Mouse (Mus musculus) liver, embryonic 14.5 days (tissue): Measurements from ENCODE around the gene Jade1. TPM values are rescaled to one million over a fixed set of nuclear protein-coding genes. Genes with fewer than 3 reads are reported as not detected.

ENCODE experiments used
- ATAC-seq: fragments of 200-750 bp; cut with Nextera tagmentation; 2 replicates; pipeline ENCODE4 v1.8.0; 2017; ENCODE audit warnings: moderate number of reproducible peaks, mild to moderate bottlenecking, moderate library complexity; ENCODE audit not compliant: insufficient read depth
- DNase-seq, 3 experiments: peaks; one replicate each; pipeline ENCODE4 v3.0.0-alpha.2; 2012 to 2013; ENCODE audit warnings: low read depth in 3 of 3, low spot score in 3 of 3
- H3K27ac ChIP-seq: fragments of 300-500 bp; sonication (generic); 2 replicates; pipeline ENCODE4 v1.5.1; 2014; ENCODE audit warnings: moderate library complexity, mild to moderate bottlenecking, control low read depth, inconsistent platforms
- H3K27me3 ChIP-seq: fragments of 300-500 bp; sonication (generic); 2 replicates; pipeline ENCODE4 v1.6.1; 2014; ENCODE audit warnings: mild to moderate bottlenecking, low read length, moderate library complexity; ENCODE audit not compliant: control insufficient read depth, insufficient read depth
- H3K36me3 ChIP-seq: fragments of 300-500 bp; sonication (generic); replicated peaks from 2 replicates; pipeline ENCODE4 v1.6.1; 2014; ENCODE audit warnings: low read depth; ENCODE audit not compliant: control insufficient read depth, insufficient read depth
- H3K4me1 ChIP-seq, 2 experiments: fragments of 200-500 bp in 1 of 2; fragments of 300-500 bp in 1 of 2; sonication (generic) in 1 of 2; replicated peaks; 2 replicates each; pipeline ENCODE4 v1.6.1; 2012 to 2014; ENCODE audit warnings: antibody characterized with exemption in 1 of 2, inconsistent platforms in 1 of 2, low read length in 1 of 2; ENCODE audit not compliant: control insufficient read depth in 2 of 2, insufficient read depth in 2 of 2
- H3K4me2 ChIP-seq: fragments of 300-500 bp; sonication (generic); 2 replicates; pipeline ENCODE4 v1.6.1; 2014; ENCODE audit warnings: low read depth, mild to moderate bottlenecking, control low read depth, moderate library complexity
- H3K4me3 ChIP-seq, 2 experiments: fragments of 200-500 bp in 1 of 2; fragments of 300-500 bp in 1 of 2; sonication (generic) in 1 of 2; 2 replicates each; pipeline ENCODE4 v1.5.1; 2012 to 2014; ENCODE audit warnings: low read depth in 2 of 2, low read length in 2 of 2, mild to moderate bottlenecking in 2 of 2, control low read depth in 1 of 2, inconsistent platforms in 1 of 2, moderate library complexity in 1 of 2; ENCODE audit not compliant: insufficient read depth in 1 of 2
- H3K9ac ChIP-seq: fragments of 300-500 bp; sonication (generic); replicated peaks from 2 replicates; pipeline ENCODE4 v1.6.1; 2014; ENCODE audit warnings: mild to moderate bottlenecking, control low read depth, moderate library complexity
- H3K9me3 ChIP-seq: fragments of 300-500 bp; sonication (generic); 2 replicates; pipeline ENCODE4 v1.6.1; 2016; ENCODE audit warnings: low read length, mixed read lengths; ENCODE audit not compliant: control insufficient read depth
- CTCF ChIP-seq: IDR thresholded peaks from 2 replicates; pipeline ENCODE4 v1.5.1; 2016; ENCODE audit warnings: antibody characterized with exemption, low read depth, control low read depth
- EP300 ChIP-seq: IDR thresholded peaks from 2 replicates; pipeline ENCODE4 v1.6.1; 2016; ENCODE audit warnings: antibody characterized with exemption, low read depth
- WGBS: fragments of 180-500 bp; shearing (Covaris S2); extraction: QIAGEN DNeasy Blood & Tissue Kit; methylation state at CpG from one replicate; pipeline ENCODE4 v1.1.7; 2014; ENCODE audit not compliant: insufficient replicate concordance; 5-methylcytosine and 5-hydroxymethylcytosine counted together
- polyA plus RNA-seq, 2 experiments: library from polyadenylated mRNA; depleted of rRNA in 1 of 2; stranded (reverse) in 1 of 2; unstranded in 1 of 2; fragments of >200 nt; fragmentation: Nextera tagmentation in 1 of 2; extraction: Ambion mirVana in 1 of 2; gene quantifications; 2 replicates each; pipeline versions ENCODE4 v1.2.1 to v1.2.3; 2012 to 2014

The Jade1 gene
- polyA plus RNA-seq, 2 experiments: 4.5 to 6.1 TPM

DNA sequence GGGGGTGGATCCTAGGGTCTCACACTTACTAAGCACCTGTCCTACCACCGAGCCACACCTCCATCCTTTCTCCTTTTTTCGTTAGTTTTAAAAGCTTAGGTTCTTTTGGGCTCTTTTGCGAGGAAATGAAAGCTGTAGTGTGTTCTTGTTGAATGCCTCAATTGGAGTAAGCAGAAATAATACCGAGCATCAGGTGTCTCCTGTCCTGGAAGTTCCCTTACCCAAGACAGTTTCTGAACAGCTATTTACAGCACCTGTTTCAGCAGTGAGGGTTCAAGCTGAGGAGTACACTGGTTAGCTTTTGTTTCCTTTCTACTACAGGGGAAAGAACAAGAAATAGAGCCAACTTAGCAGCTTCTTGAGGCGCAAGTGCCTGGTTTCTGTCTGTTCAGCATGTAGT lies 14.4 kb downstream of the Jade1 start:
- no peaks in the 10 kb centered on the region for H3K27me3 ChIP-seq
- no peak for TF ChIP-seq EP300
- TF ChIP-seq CTCF: no peak
- H3K9ac ChIP-seq: no peak overlapping the region
- no peak overlapping the region for H3K4me3 ChIP-seq
- no peaks in the 10 kb centered on the region for H3K36me3 ChIP-seq
- H3K4me2 ChIP-seq: no peak overlapping the region
- H3K4me1 ChIP-seq: peaks cover 8 to 30% of the 10 kb centered on the region in 2 experiments
- DNase-seq: no peak
- ATAC-seq: no peak
- WGBS: 72% methylated on average over 5 of the region's 5 CpGs
- H3K9me3 ChIP-seq: no peaks in the 10 kb centered on the region
- no peak overlapping the region for H3K27ac ChIP-seq

DNA sequence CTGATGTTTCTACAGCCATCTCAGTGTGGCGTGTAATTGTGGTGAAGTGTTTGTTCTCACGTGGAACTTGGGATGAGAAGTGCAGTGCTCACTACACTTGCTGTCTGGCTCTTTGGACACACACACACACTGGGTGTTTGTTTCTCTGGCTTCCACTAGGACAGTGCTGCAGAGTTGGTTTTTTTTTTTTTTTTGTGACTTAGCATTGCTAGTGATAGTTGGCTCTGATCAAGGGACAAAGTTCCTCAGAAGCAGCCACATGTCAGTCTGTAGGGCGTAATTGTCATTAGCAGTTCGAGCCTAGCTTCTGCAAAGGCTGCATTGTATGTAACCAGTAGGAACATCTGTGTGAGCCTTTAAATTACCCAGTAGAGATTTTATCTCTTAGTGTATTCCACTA lies 16.6 kb downstream of the Jade1 start:
- Histone ChIP-seq H3K9ac (no peak overlapping the region), H3K27ac (no peak overlapping the region), H3K36me3 (no peaks in the 10 kb centered on the region), H3K4me2 (no peak overlapping the region), H3K27me3 (no peaks in the 10 kb centered on the region), H3K9me3 (no peaks in the 10 kb centered on the region), H3K4me1 (peaks cover 3 to 35% of the 10 kb centered on the region in 2 experiments), H3K4me3 (no peak overlapping the region)
- DNase-seq (no peak), ATAC-seq (no peak)
- 63% methylated on average over 4 of the region's 4 CpGs for WGBS
- TF ChIP-seq CTCF (no peak), EP300 (no peak)

DNA sequence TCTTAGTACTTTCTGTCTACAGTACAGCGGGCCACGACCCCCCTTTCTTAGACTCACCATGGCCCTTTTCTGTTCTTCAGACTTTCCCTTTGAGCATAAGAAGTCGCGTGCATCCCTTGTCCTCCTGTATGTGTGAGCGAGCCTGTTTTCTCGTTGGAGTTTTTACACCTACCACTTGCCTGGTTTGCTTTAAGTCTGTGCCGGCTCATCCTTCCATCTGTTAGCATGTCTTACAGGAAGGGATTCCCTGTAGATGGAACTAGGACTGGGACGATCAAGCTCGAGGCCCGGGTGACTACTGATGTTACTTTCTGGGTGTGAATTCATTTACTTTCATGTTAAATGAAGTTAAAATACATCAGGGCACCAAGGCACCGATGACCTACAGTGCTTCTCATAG lies 17.4 kb downstream of the Jade1 start:
- 82% methylated on average over 11 of the region's 11 CpGs for WGBS
- Histone ChIP-seq H3K9me3 (no peaks in the 10 kb centered on the region), H3K4me2 (no peak overlapping the region), H3K9ac (no peak overlapping the region), H3K4me1 (peaks cover 3 to 33% of the 10 kb centered on the region in 2 experiments), H3K4me3 (no peak overlapping the region), H3K36me3 (no peaks in the 10 kb centered on the region), H3K27ac (no peak overlapping the region), H3K27me3 (no peaks in the 10 kb centered on the region)
- ATAC-seq (no peak), DNase-seq (no peak)
- no peak for TF ChIP-seq EP300
- no peak for TF ChIP-seq CTCF

DNA sequence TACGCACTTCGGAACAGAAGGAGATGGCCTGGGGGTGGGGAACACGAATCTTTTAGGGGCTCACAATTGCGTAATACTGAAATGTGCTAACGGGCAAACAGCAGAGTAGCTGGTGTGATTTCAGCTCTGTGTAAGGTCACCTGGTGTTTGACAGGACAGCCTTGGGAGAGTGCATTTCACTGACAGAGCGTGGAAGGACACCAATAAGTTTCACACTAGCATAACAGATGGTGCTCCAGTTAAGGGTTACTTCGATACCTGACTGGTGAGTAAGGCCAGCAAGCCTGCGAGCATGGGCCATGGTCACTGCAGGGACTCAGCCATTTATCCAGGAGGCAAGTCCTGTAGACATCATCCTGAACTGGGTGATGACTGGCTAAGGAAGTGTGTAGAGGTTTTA lies 18.7 kb downstream of the Jade1 start:
- Histone ChIP-seq H3K9me3 (no peaks in the 10 kb centered on the region), H3K4me2 (no peak overlapping the region), H3K36me3 (no peaks in the 10 kb centered on the region), H3K27ac (no peak overlapping the region), H3K4me1 (peaks cover 3 to 37% of the 10 kb centered on the region in 2 experiments), H3K9ac (no peak overlapping the region), H3K4me3 (no peak overlapping the region), H3K27me3 (no peaks in the 10 kb centered on the region)
- WGBS: 59% methylated on average over 8 of the region's 8 CpGs
- TF ChIP-seq CTCF (no peak), EP300 (no peak)
- ATAC-seq (no peak), DNase-seq (no peak)

DNA sequence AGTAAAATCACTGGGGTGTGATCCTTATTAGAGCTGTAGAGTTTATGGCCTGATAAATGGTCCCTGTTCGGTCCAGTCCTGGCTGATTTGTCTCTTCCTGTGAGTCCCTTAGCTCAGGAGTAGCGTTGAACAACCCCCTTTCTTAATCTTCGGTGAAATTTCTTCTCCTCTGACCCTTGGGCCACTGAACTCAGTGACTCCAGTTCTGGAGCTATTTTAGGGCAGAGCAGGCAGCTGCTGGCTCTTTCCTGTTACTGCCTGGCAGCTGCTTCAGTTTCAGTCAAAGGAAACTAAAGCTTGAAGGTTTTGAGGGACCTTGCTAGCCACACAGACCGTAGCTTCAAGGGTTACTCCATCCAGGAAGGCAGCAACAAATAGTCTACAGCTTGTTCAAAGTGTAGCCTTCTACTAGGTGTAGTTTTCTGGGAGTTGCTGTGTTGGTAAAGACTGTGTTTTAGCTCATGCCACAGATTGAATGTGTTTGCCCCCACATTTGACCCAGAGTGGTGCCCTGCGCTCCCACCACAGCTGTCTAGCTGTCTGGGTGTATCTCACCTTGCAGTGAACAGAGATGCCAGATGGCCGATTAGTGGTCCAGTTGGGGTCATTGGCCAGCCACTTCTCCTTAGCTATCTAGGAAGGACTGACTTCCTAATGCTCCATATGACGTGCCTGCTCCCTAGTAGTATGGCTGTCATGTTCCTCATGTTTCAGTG lies 19.3 kb downstream of the Jade1 start:
- Histone ChIP-seq H3K9me3 (no peaks in the 10 kb centered on the region), H3K27ac (no peak overlapping the region), H3K4me3 (no peak overlapping the region), H3K27me3 (no peaks in the 10 kb centered on the region), H3K36me3 (no peaks in the 10 kb centered on the region), H3K4me1 (peaks cover 3 to 37% of the 10 kb centered on the region in 2 experiments), H3K9ac (no peak overlapping the region), H3K4me2 (no peak overlapping the region)
- TF ChIP-seq CTCF (no peak), EP300 (no peak)
- DNase-seq: no peak
- WGBS: 39% methylated on average over 7 of the region's 7 CpGs
- no peak for ATAC-seq
